Comparison of ENCODE assay signal across 7 mouse cellular contexts in the genomic region with DNA sequence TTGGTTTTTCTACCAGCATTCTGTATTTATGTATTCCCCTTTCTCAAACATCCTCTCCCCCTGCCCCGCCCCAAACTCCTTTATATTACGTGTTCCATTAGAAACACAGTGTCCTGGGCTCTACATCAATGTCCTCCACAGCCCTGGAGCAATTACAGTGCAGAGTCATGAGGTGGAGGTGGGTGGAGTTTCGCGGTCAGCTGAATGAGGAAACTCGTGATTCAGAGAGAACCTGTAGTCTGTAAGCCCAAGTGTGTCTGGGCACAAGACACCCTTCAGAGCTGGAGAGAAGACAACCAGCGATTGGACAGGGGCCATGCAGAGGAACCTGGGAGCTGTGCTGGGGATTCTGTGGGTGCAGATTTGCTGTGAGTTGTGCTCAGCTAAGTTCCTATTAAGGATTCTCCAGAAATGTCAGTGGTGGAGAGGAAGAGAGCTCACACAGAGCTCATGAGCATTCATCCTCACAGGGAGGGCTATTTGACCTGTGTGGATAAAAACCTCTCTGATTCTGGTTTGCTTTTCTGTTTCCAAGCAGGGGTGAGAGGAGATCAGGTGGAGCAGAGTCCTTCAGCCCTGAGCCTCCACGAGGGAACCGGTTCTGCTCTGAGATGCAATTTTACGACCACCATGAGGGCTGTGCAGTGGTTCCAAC.
A peak's percentile ranks its signal among the peaks of the same experiment; 100 is the strongest.
DNase-seq lines count a peak whose midpoint lies in the region; ATAC-seq and TF ChIP-seq lines count a peak whose summit lies in the region.
"Not testable (repeated sequence)": the region's sequence is repeated elsewhere in the genome, so short reads cannot be mapped to it uniquely, and the experiment has no call there.

No protein-coding gene starts in this region.

- not testable (repeated sequence) for H3K4me3 ChIP-seq in ES-E14 (ENCODE audit: insufficient read depth in 1 of 2, low read depth in 1 of 2, low read length in 2 of 2, poor library complexity in 1 of 2, severe bottlenecking in 1 of 2); forebrain, postnatal 0 days (ENCODE audit: low read depth, low read length); intestine, embryonic 16.5 days (ENCODE audit: low read length)

- 77% methylated on average over 9 of the region's 9 CpGs for WGBS in forebrain, postnatal 0 days
- 53% methylated on average over 9 of the region's 9 CpGs for WGBS in intestine, embryonic 16.5 days

- peak; percentile 58 for DNase-seq in CD4-positive helper T cell, adult 2 months (ENCODE audit: low read depth, low spot score)
- DNase-seq in ES-E14 (ENCODE audit: low read depth, low spot score): peak; percentile 24
- peak; percentile 71 for DNase-seq in ZHBTc4 (ENCODE audit: low read depth, low spot score)
- not testable (repeated sequence) for DNase-seq in forebrain, postnatal 0 days
- DNase-seq in thymus, postnatal 10 days (ENCODE audit: low spot score in 2 of 2): peak; percentile 12 to 16

- H3K27me3 ChIP-seq in forebrain, postnatal 0 days (ENCODE audit: insufficient read depth, low read length); intestine, embryonic 16.5 days (replicated peaks; ENCODE audit: control insufficient read depth, insufficient read depth, low read length): not testable (repeated sequence)

- not testable (repeated sequence) for H3K36me3 ChIP-seq in ES-E14 (ENCODE audit: control insufficient read depth, insufficient read depth, low read length, poor library complexity, severe bottlenecking); forebrain, postnatal 0 days (ENCODE audit: insufficient read depth); intestine, embryonic 16.5 days (ENCODE audit: control insufficient read depth, insufficient read depth, low read length)

- ATAC-seq in forebrain, postnatal 0 days: peak; percentile 23; the same call in 1 of the 2 replicates
- ATAC-seq in intestine, embryonic 16.5 days: 0 out of 2 replicates have a peak, but pooled peaks have one; percentile 60
- peak; percentile 87 for ATAC-seq in megakaryocyte progenitor cell, adult 5-6 weeks (replicated peaks; ENCODE audit: poor library complexity)

- H3K9me3 ChIP-seq in ES-E14 (ENCODE audit: control insufficient read depth, insufficient read depth, low read depth, low read length); forebrain, postnatal 0 days (ENCODE audit: low read length); intestine, embryonic 16.5 days (ENCODE audit: control insufficient read depth, low read length): not testable (repeated sequence)

- not testable (repeated sequence) for H3K27ac ChIP-seq in ES-E14 (ENCODE audit: insufficient read depth, low read depth, low read length, poor library complexity, severe bottlenecking); forebrain, postnatal 0 days (ENCODE audit: low read depth, low read length); intestine, embryonic 16.5 days (ENCODE audit: low read length)

- not testable (repeated sequence) for H3K4me1 ChIP-seq in ES-E14 (ENCODE audit: control insufficient read depth in 2 of 2, insufficient read depth in 2 of 2, low read length in 2 of 2, poor library complexity in 1 of 2); forebrain, postnatal 0 days (ENCODE audit: insufficient read depth); intestine, embryonic 16.5 days (ENCODE audit: control insufficient read depth, insufficient read depth, low read length)

- in situ Hi-C loops in ES-E14 (cut with MboI; ENCODE audit: low sequenced_read_pairs in 2 of 2, unreplicated experiment in 2 of 2): not testable (repeated sequence)

- H3K4me2 ChIP-seq in forebrain, postnatal 0 days (ENCODE audit: low read depth); intestine, embryonic 16.5 days (ENCODE audit: low read depth, low read length): not testable (repeated sequence)

- not testable (repeated sequence) for TF ChIP-seq CTCF in forebrain, postnatal 0 days (IDR thresholded peaks at IDR 0.05; ENCODE audit: low read depth)

- not testable (repeated sequence) for H3K9ac ChIP-seq in ES-E14 (ENCODE audit: insufficient read depth, low read depth, low read length, poor library complexity, severe bottlenecking); forebrain, postnatal 0 days; intestine, embryonic 16.5 days (ENCODE audit: low read depth, low read length)

Comparison
In these comparisons a context has a peak if more than half of its experiments do, and no peak if none do; other contexts are left out.
1. ATAC-seq: peak in every context shown above with its lines; median percentile 87 in megakaryocyte progenitor cell, adult 5-6 weeks; 60 in intestine, embryonic 16.5 days; 23 in forebrain, postnatal 0 days.